Mouse (Mus musculus): ENCODE measurements around the gene Hist1h3d. TPM values are rescaled to one million over a fixed set of nuclear protein-coding genes. Genes with fewer than 3 reads are reported as not detected.
"Not testable (repeated sequence)": the region's sequence is repeated elsewhere in the genome, so short reads cannot be mapped to it uniquely, and the experiment has no call there.

Gene Hist1h3d
- polyA plus RNA-seq, 1 experiment from 2014 or later, result 4.2 TPM

GRCm38 (mm10) chr13:23583387-23584068, 8.0 kb downstream of the Hist1h3d start:
- 0 out of 2 replicates have a peak, but pooled peaks cover 2% of the 10 kb centered on the region for H3K4me1 ChIP-seq (replicated peaks; ENCODE audit: control insufficient read depth, insufficient read depth)
- no peak overlapping the region for H3K4me3 ChIP-seq (ENCODE audit: low read depth, low read length)
- DNase-seq (ENCODE audit: low spot score) (no peak), ATAC-seq (ENCODE audit: low FRiP score, low TSS enrichment) (no peak)
- no peaks in the 10 kb centered on the region for H3K27me3 ChIP-seq (ENCODE audit: control insufficient read depth, insufficient read depth, low read length)
- TF ChIP-seq CTCF (IDR thresholded peaks at IDR 0.05; ENCODE audit: low read depth) (no peak), EP300 (optimal IDR thresholded peaks at IDR 0.05) (no peak)
- H3K4me2 ChIP-seq (replicated peaks; ENCODE audit: low read depth), result 0 out of 2 replicates have a peak overlapping the region, but pooled peaks have one; percentile 9
- H3K9me3 ChIP-seq (ENCODE audit: control insufficient read depth, low read length), result no peaks in the 10 kb centered on the region
- peak overlapping the region; percentile 20; the same call in 1 of the 2 replicates for H3K27ac ChIP-seq (replicated peaks)
- H3K9ac ChIP-seq (ENCODE audit: low read length), result no peak overlapping the region
- no peaks in the 10 kb centered on the region for H3K36me3 ChIP-seq (ENCODE audit: control insufficient read depth, insufficient read depth, low read length)

GRCm38 (mm10) chr13:23584331-23584730, 8.8 kb downstream of the Hist1h3d start:
- no peak for TF ChIP-seq EP300 (optimal IDR thresholded peaks at IDR 0.05)
- no peak for TF ChIP-seq CTCF (IDR thresholded peaks at IDR 0.05; ENCODE audit: low read depth)
- Histone ChIP-seq H3K4me2 (replicated peaks; ENCODE audit: low read depth) (peak overlapping the region; percentile 80), H3K27me3 (ENCODE audit: control insufficient read depth, insufficient read depth, low read length) (no peaks in the 10 kb centered on the region), H3K4me1 (replicated peaks; ENCODE audit: control insufficient read depth, insufficient read depth) (0 out of 2 replicates have a peak, but pooled peaks cover 2% of the 10 kb centered on the region), H3K9ac (ENCODE audit: low read length) (peak overlapping the region; percentile 76; the same call in 1 of the 2 replicates), H3K9me3 (ENCODE audit: control insufficient read depth, low read length) (no peaks in the 10 kb centered on the region), H3K27ac (replicated peaks) (peak overlapping the region; percentile 97), H3K4me3 (ENCODE audit: low read depth, low read length) (peak overlapping the region; percentile 57), H3K36me3 (ENCODE audit: control insufficient read depth, insufficient read depth, low read length) (no peaks in the 10 kb centered on the region)
- DNase-seq (ENCODE audit: low spot score) (no peak), ATAC-seq (ENCODE audit: low FRiP score, low TSS enrichment) (no peak)

- TF ChIP-seq EP300 (optimal IDR thresholded peaks at IDR 0.05) (no peak), CTCF (IDR thresholded peaks at IDR 0.05; ENCODE audit: low read depth) (no peak)
- Histone ChIP-seq H3K4me3 (ENCODE audit: low read depth, low read length) (peak overlapping the region; percentile 57), H3K9me3 (ENCODE audit: control insufficient read depth, low read length) (no peaks in the 10 kb centered on the region), H3K27ac (replicated peaks) (peak overlapping the region; percentile 97), H3K36me3 (ENCODE audit: control insufficient read depth, insufficient read depth, low read length) (no peaks in the 10 kb centered on the region), H3K4me2 (replicated peaks; ENCODE audit: low read depth) (peak overlapping the region; percentile 80), H3K4me1 (replicated peaks; ENCODE audit: control insufficient read depth, insufficient read depth) (0 out of 2 replicates have a peak, but pooled peaks cover 2% of the 10 kb centered on the region), H3K27me3 (ENCODE audit: control insufficient read depth, insufficient read depth, low read length) (no peaks in the 10 kb centered on the region), H3K9ac (ENCODE audit: low read length) (peak overlapping the region; percentile 76)
- peak; percentile 43; the same call in 1 of the 2 replicates for ATAC-seq (ENCODE audit: low FRiP score, low TSS enrichment)
- WGBS, result under 1% methylated on average over 21 of the region's 21 CpGs
- peak; percentile 83 for DNase-seq (ENCODE audit: low spot score)
These were observed 9.5 kb downstream of the Hist1h3d start for GRCm38 (mm10) chr13:23585029-23585441.

GRCm38 (mm10) chr13:23585442-23586098, 10.0 kb downstream of the Hist1h3d start:
- H3K27ac ChIP-seq (replicated peaks), result peak overlapping the region; percentile 97
- H3K27me3 ChIP-seq (ENCODE audit: control insufficient read depth, insufficient read depth, low read length); H3K9me3 ChIP-seq (ENCODE audit: control insufficient read depth, low read length); H3K4me1 ChIP-seq (replicated peaks; ENCODE audit: control insufficient read depth, insufficient read depth); H3K36me3 ChIP-seq (ENCODE audit: control insufficient read depth, insufficient read depth, low read length): not testable (repeated sequence)
- peak overlapping the region; percentile 76 for H3K9ac ChIP-seq (ENCODE audit: low read length)
- DNase-seq (ENCODE audit: low spot score) (peak; percentile 63), ATAC-seq (ENCODE audit: low FRiP score, low TSS enrichment) (peak; percentile 89)
- H3K4me3 ChIP-seq (ENCODE audit: low read depth, low read length), result peak overlapping the region; percentile 57
- H3K4me2 ChIP-seq (replicated peaks; ENCODE audit: low read depth), result peak overlapping the region; percentile 80
- WGBS, result under 1% methylated on average over 18 of the region's 36 CpGs

GRCm38 (mm10) chr13:23586099-23586939, 10.8 kb downstream of the Hist1h3d start:
- H3K4me1 ChIP-seq (replicated peaks; ENCODE audit: control insufficient read depth, insufficient read depth), result 0 out of 2 replicates have a peak, but pooled peaks cover 2% of the 10 kb centered on the region
- under 1% methylated on average over 22 of the region's 22 CpGs for WGBS
- no peaks in the 10 kb centered on the region for H3K9me3 ChIP-seq (ENCODE audit: control insufficient read depth, low read length)
- no peaks in the 10 kb centered on the region for H3K27me3 ChIP-seq (ENCODE audit: control insufficient read depth, insufficient read depth, low read length)
- H3K36me3 ChIP-seq (ENCODE audit: control insufficient read depth, insufficient read depth, low read length), result no peaks in the 10 kb centered on the region
- TF ChIP-seq CTCF (IDR thresholded peaks at IDR 0.05; ENCODE audit: low read depth) (no peak), EP300 (optimal IDR thresholded peaks at IDR 0.05) (no peak)
- H3K27ac ChIP-seq (replicated peaks), result peak overlapping the region; percentile 93
- peak overlapping the region; percentile 62 for H3K9ac ChIP-seq (ENCODE audit: low read length)
- peak overlapping the region; percentile 57 for H3K4me3 ChIP-seq (ENCODE audit: low read depth, low read length)
- H3K4me2 ChIP-seq (replicated peaks; ENCODE audit: low read depth), result peak overlapping the region; percentile 67
- ATAC-seq (ENCODE audit: low FRiP score, low TSS enrichment), result no peak
- no peak for DNase-seq (ENCODE audit: low spot score)

Data from stomach, postnatal 0 days (tissue).